Mouse (Mus musculus) heart, adult 18-20 months (tissue): Measurements from ENCODE around the gene Zfp553. TPM values are rescaled to one million over a fixed set of nuclear protein-coding genes. Genes with fewer than 3 reads are reported as not detected.
A peak's percentile ranks its signal among the peaks of the same experiment; 100 is the strongest.
"Not testable (repeated sequence)": the region's sequence is repeated elsewhere in the genome, so short reads cannot be mapped to it uniquely, and the experiment has no call there.

Experiments
- DNase-seq, 2 experiments: peaks; one replicate each; pipeline ENCODE4 v3.0.0; 2021 to 2022; ENCODE audit warnings: mixed read lengths in 1 of 2
- total RNA-seq, 2 experiments: library from RNA; stranded (reverse); gene quantifications; 2 replicates each; pipeline ENCODE4 v1.2.3; 2021

Gene Zfp553
- total RNA-seq, 2 experiments from 2014 or later, result 6.4 to 6.7 TPM

GRCm38 (mm10) chr7:127233368-127233749, 498 bp downstream of the Zfp553 start:
- DNase-seq, result no peak

- no peak for DNase-seq
Observed at GRCm38 (mm10) chr7:127233765-127234164, 904 bp downstream of the Zfp553 start.

- DNase-seq, result no peak
Observed at GRCm38 (mm10) chr7:127234777-127235176, 1.9 kb downstream of the Zfp553 start.

- DNase-seq, result no peak
Observed at GRCm38 (mm10) chr7:127243361-127243867, 10.6 kb downstream of the Zfp553 start.

GRCm38 (mm10) chr7:127243870-127244657, 11.2 kb downstream of the Zfp553 start, which contains the start of gene Zfp771:
Gene Zfp771 (plus strand): TSS chr7:127244274.
- peak; percentile 95 to 97 for DNase-seq

- DNase-seq, result no peak
Observed at GRCm38 (mm10) chr7:127244658-127245510, 12.0 kb downstream of the Zfp553 start.

GRCm38 (mm10) chr7:127250511-127250910, 17.6 kb downstream of the Zfp553 start:
- not testable (repeated sequence) for DNase-seq

GRCm38 (mm10) chr7:127252414-127252813, 19.6 kb downstream of the Zfp553 start:
- DNase-seq, result peak in 1 of 2 experiments; percentile 42

GRCm38 (mm10) chr7:127253341-127253740, 20.5 kb downstream of the Zfp553 start:
- DNase-seq, result no peak

- peak; percentile 94 to 96 for DNase-seq
Observed at GRCm38 (mm10) chr7:127253821-127254769, 21.2 kb downstream of the Zfp553 start.

- no peak for DNase-seq
Observed at GRCm38 (mm10) chr7:127255008-127255407, 22.1 kb downstream of the Zfp553 start.

- no peak for DNase-seq
Observed at GRCm38 (mm10) chr7:127255965-127256364, 23.1 kb downstream of the Zfp553 start.

GRCm38 (mm10) chr7:127256518-127256917, 23.7 kb downstream of the Zfp553 start:
- peak in 1 of 2 experiments; percentile 47 for DNase-seq

GRCm38 (mm10) chr7:127259186-127259905, 26.5 kb downstream of the Zfp553 start:
- DNase-seq, result no peak

GRCm38 (mm10) chr7:127260309-127261111, 27.6 kb downstream of the Zfp553 start, which contains the start of gene Dctpp1:
Gene Dctpp1 (minus strand): TSS chr7:127260709.
- DNase-seq, result peak; percentile 99

- no peak for DNase-seq
Observed at GRCm38 (mm10) chr7:127262218-127262961, 29.5 kb downstream of the Zfp553 start.

- no peak for DNase-seq
Observed at GRCm38 (mm10) chr7:127263526-127263925, 30.7 kb downstream of the Zfp553 start.

GRCm38 (mm10) chr7:127270256-127270655, 37.4 kb downstream of the Zfp553 start:
- no peak for DNase-seq

GRCm38 (mm10) chr7:127270666-127271065, 37.8 kb downstream of the Zfp553 start:
- no peak for DNase-seq
